Mouse (Mus musculus) limb, embryonic 10.5 days (tissue): ENCODE measurements around the gene Celf1. TPM values are rescaled to one million over a fixed set of nuclear protein-coding genes. Genes with fewer than 3 reads are reported as not detected.

Experiments
- DNase-seq: peaks from one replicate; pipeline ENCODE4 v3.0.0-alpha.2; 2017; ENCODE audit warnings: low spot score
- H3K27ac ChIP-seq: fragments of 300-500 bp; sonication (generic); 2 replicates; pipeline ENCODE4 v1.5.1; 2016; ENCODE audit warnings: mild to moderate bottlenecking
- H3K27me3 ChIP-seq: fragments of 300-500 bp; sonication (generic); 2 replicates; pipeline ENCODE4 v1.6.1; 2016; ENCODE audit warnings: low read depth, mild to moderate bottlenecking; ENCODE audit not compliant: poor library complexity, severe bottlenecking
- H3K36me3 ChIP-seq: fragments of 300-500 bp; sonication (generic); 2 replicates; pipeline ENCODE4 v1.6.1; 2016; ENCODE audit warnings: mild to moderate bottlenecking, moderate library complexity
- H3K4me1 ChIP-seq: fragments of 300-500 bp; sonication (generic); 2 replicates; pipeline ENCODE4 v1.6.1; 2016
- H3K4me3 ChIP-seq: fragments of 300-500 bp; sonication (generic); 2 replicates; pipeline ENCODE4 v1.5.1; 2016; ENCODE audit warnings: mild to moderate bottlenecking, moderate library complexity
- H3K9me3 ChIP-seq: fragments of 300-500 bp; sonication (generic); replicated peaks from 2 replicates; pipeline ENCODE4 v1.6.1; 2016; ENCODE audit warnings: mild to moderate bottlenecking
- WGBS: fragments of 180-500 bp; shearing (Covaris S2); methylation state at CpG from one replicate; pipeline ENCODE4 v1.1.7; 2016; 5-methylcytosine and 5-hydroxymethylcytosine counted together
- polyA plus RNA-seq: library from polyadenylated mRNA; unstranded; fragments of >200 nt; fragmentation: Nextera tagmentation; extraction: Ambion mirVana; gene quantifications from 2 replicates; pipeline ENCODE4 v1.2.1, GENCODE M21; 2016

Celf1 gene
- polyA plus RNA-seq, 1 experiment from 2014 or later: 150 TPM

DNA sequence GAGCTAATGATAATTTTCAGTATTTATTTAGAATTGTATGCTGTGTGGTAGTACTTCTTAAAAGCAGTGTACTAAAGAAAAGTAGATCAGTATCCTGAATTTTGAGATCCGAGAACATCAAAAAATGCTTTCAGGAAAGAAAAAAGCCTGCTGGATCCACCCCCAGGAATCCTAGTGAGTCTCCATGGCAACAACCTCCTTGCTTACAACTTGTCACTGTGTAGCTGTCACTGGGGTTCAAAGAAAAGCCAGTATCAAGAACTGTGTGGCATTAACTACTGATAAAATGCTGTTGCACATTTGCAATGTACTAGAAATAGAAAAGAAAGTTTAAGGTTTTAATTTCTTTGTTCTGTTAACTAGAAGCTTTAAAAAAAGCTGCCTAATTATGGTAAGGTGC, 15.9 kb downstream of the Celf1 start:
- Histone ChIP-seq H3K27me3 (no peaks in the 10 kb centered on the region), H3K4me3 (no peak overlapping the region), H3K27ac (no peak overlapping the region), H3K9me3 (no peaks in the 10 kb centered on the region), H3K4me1 (no peaks in the 10 kb centered on the region), H3K36me3 (peaks cover 29% of the 10 kb centered on the region)
- 77% methylated on average over 1 of the region's 1 CpGs for WGBS
- DNase-seq: no peak

DNA sequence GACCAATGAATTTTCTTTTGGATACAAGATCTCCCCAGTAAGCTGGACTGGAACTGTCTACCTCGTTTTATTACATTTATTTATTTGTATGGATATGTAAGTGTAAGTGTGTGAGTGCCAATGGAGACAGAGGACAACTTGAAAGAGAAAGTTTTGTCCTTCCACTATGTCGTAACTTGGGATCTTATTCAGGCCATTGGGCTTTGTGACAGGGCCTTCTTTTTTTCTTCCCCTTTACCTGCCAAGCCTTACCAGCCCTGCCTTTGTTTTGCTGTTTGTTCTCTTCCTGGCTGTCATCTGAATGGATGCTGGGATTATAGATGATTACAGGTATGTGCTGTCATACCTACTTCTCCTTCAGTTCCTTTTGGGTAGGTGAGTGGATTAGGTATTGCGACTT, 18.7 kb downstream of the Celf1 start:
- Histone ChIP-seq H3K27me3 (no peaks in the 10 kb centered on the region), H3K36me3 (peaks cover 28% of the 10 kb centered on the region), H3K4me1 (no peaks in the 10 kb centered on the region), H3K27ac (no peak overlapping the region), H3K4me3 (no peak overlapping the region), H3K9me3 (no peaks in the 10 kb centered on the region)
- DNase-seq: no peak
- 86% methylated on average over 3 of the region's 3 CpGs for WGBS

DNA sequence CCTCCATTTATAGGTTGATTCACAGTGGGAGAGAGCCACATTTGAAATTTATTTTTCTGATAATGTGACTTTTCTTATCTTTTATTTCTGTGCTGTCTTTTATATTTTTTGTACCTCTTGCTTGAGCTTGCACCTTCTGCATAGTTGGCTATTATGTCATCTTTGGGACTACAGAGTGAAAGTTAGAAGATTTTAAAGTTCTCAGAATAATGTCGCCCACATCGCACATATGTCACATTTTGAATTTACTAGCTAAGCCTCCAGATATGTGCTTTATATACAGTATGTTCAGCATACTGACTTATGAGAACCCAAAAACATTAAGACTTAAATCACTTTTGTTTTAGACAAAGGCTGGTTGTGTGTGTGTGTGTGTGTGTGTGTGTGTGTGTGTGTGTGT, 19.8 kb downstream of the Celf1 start:
- Histone ChIP-seq H3K9me3 (no peaks in the 10 kb centered on the region), H3K27ac (no peak overlapping the region), H3K4me3 (no peak overlapping the region), H3K4me1 (no peaks in the 10 kb centered on the region), H3K36me3 (peaks cover 24% of the 10 kb centered on the region), H3K27me3 (no peaks in the 10 kb centered on the region)
- 95% methylated on average over 2 of the region's 2 CpGs for WGBS
- no peak for DNase-seq

DNA sequence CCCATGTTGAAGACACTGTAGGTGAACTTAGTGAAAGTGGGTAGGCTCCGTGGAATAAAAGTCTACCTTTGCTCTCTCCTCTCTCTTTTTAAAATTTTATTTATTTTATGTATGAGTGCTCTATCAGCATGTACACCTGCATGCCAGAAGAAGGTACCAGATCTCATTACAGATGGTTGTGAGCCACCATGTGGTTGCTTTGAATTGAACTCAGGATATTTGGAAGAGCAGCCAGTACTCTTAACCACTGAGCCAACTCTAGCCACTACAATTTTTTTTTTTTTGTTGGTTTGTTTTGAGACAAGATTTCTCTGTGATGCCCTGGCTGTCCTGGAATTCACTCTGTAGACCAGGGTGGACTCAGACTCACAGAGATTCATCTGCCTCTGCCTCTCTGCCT, 23.1 kb downstream of the Celf1 start:
- Histone ChIP-seq H3K9me3 (no peaks in the 10 kb centered on the region), H3K4me3 (no peak overlapping the region), H3K27me3 (no peaks in the 10 kb centered on the region), H3K36me3 (peaks cover 14% of the 10 kb centered on the region; the same call in 1 of the 2 replicates), H3K4me1 (no peaks in the 10 kb centered on the region), H3K27ac (no peak overlapping the region)
- DNase-seq: no peak
- 96% methylated on average over 1 of the region's 1 CpGs for WGBS

DNA sequence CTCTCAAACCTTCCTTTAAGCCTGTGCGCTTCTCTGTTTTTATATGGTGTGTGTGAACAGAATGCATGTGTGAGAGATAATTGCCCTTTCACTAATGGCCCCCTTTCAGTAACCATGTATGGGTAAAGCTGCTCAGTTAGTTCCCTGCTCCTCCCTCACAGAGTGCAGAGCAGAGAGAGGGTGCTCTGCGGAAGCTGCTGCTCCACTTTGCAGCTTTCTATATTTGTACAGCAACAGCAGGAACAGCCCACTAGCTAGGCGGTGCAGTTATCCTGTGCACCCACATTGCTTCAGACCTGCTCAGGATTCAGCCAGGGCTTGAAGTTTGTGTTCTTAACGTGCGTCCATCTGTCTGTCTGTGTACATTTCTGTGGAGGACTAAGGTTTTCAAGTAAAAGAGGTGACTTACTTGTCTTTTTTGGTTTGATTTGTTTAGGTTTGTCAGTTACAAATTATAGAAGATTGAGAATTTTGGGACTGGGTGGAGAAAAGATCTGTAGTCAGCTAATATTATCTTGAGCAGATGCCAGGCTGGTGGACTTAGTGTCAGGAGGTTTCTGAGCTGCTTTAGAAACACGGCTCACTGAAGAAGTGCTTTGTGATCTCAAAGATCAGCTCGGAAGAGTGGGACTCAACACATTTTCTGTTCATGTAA, 24.8 kb downstream of the Celf1 start:
- no peaks in the 10 kb centered on the region for H3K9me3 ChIP-seq
- DNase-seq: no peak
- H3K4me1 ChIP-seq: no peaks in the 10 kb centered on the region
- no peaks in the 10 kb centered on the region for H3K27me3 ChIP-seq
- 94% methylated on average over 7 of the region's 7 CpGs for WGBS
- no peak overlapping the region for H3K27ac ChIP-seq
- H3K36me3 ChIP-seq: peaks cover 9% of the 10 kb centered on the region
- H3K4me3 ChIP-seq: no peak overlapping the region

DNA sequence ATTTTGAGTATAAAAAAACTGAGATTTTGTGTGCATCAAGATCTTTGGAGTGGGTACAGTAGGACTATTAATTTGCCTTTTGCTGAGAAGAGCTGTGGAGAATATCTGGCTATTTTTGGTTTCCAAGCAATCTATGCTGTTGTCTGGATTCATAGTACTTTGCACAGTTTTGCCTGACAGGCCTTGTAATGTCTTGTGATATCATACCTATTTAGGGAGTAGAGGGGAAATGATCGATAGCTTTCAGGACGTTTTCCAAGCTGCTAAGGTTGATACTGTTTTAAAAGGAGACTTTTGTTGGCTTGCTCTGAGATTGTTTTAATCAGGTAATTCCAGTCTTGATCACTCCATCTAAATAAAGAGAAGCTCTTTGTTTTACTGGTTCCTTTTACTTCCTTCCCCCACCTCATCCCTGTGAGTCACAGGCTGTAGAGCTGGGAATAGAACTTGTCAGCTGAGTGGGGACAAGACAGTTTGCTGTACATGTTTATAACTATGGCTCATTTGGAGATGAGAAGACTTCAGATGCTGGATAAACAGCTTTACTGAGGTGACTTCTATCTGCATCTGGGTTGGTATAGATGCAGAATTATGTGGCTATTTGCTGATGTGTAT, 25.4 kb downstream of the Celf1 start:
- no peaks in the 10 kb centered on the region for H3K4me1 ChIP-seq
- no peak for DNase-seq
- no peaks in the 10 kb centered on the region for H3K9me3 ChIP-seq
- no peaks in the 10 kb centered on the region for H3K27me3 ChIP-seq
- WGBS: 84% methylated on average over 2 of the region's 2 CpGs
- H3K4me3 ChIP-seq: no peak overlapping the region
- H3K27ac ChIP-seq: no peak overlapping the region
- peaks cover 8% of the 10 kb centered on the region for H3K36me3 ChIP-seq

DNA sequence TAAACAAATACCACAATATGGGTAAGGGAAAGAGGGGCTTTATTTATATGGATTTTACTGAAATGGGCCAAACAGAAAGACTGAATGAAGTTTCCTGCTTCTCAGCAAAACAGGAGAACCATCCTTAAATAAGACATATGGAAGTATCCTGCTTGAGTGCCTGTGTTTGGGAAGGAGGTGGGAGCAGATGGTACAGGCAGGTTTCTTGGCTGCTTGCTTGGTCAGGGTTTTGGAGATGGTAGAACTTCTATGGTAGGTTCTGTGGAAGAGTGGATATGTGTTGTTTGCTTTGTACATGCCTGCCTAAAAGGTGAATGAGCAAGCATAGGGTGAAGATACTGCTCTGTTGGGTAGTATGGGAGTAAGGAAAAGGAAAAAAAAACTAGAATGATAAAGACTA, 30.4 kb downstream of the Celf1 start:
- Histone ChIP-seq H3K9me3 (no peaks in the 10 kb centered on the region), H3K36me3 (peaks cover 32% of the 10 kb centered on the region), H3K4me1 (no peaks in the 10 kb centered on the region), H3K27me3 (no peaks in the 10 kb centered on the region), H3K27ac (no peak overlapping the region), H3K4me3 (no peak overlapping the region)
- no peak for DNase-seq

DNA sequence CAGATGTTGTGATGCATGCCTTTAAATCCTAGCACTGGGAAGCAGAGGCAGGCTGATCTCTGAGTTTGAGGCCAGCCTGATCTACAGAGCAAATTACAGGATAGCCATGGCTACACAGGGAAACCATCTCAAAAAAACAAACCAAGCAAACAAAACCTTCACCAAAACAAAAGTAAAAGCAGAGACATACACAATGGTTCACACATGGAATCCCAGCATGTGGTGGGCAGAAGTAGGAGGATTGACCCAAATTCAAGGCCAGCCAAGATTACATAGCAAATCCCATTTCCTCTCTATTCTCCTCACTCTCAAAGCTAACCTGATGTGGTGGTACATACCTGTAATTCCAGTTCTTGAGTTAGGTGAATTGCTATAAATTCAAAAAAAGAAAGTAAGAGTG, 33.9 kb downstream of the Celf1 start:
- Histone ChIP-seq H3K4me1 (no peaks in the 10 kb centered on the region), H3K4me3 (no peak overlapping the region), H3K27me3 (no peaks in the 10 kb centered on the region), H3K27ac (no peak overlapping the region), H3K36me3 (peaks cover 32% of the 10 kb centered on the region), H3K9me3 (no peaks in the 10 kb centered on the region)
- DNase-seq: no peak

DNA sequence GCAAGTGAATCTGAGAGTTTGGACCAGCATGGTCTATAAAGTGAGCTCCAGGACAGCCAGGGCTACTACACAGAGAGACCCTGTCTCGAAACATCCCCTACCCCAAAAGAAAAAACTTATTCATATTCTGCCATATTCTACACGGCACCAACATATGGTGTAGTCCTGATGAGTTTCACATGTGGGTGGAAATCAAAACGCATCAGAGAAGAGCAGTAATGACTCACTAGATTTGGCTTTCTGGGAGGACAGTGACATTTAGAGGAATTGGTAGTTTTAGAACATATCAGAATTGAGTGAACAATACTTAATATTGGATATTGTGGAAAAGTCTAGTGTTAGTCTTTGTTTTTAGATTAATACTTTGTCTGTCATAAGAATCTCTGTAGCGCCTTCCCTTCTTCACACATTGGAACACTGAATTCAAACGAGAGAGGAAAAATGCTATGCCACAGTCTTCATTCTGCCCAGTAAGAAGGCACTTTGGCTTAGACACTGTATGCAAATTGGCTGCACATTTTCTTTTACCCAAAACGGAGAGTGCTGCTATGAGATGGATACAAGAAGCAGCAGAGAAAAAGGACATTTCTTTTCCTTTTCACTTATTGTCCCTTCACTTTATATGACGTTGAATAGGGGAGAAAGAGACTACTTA, 35.1 kb downstream of the Celf1 start:
- Histone ChIP-seq H3K27ac (no peak overlapping the region), H3K4me1 (no peaks in the 10 kb centered on the region), H3K9me3 (no peaks in the 10 kb centered on the region), H3K36me3 (peaks cover 30% of the 10 kb centered on the region), H3K27me3 (no peaks in the 10 kb centered on the region), H3K4me3 (no peak overlapping the region)
- WGBS: 90% methylated on average over 7 of the region's 7 CpGs
- DNase-seq: no peak

DNA sequence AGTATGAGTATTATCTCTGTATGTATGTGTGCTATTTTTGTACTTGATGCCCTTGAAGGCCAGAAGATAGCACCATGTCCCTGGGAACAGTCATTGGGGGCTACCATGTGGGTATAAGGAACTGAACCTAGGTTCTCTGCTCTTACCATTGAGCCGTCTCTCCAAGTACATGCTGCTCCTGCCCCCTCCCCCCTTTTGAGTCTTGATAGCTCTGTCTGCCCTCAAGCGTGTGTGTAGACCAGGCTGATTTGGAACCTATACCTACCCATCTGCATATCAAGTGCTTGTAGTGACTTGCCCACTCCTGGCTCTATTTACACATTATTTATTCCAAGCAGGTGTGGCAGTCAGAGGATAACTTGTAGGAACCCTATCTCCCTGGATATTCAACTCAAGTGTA, 36.4 kb downstream of the Celf1 start:
- WGBS: 85% methylated on average over 2 of the region's 2 CpGs
- H3K36me3 ChIP-seq: peaks cover 29% of the 10 kb centered on the region
- no peaks in the 10 kb centered on the region for H3K4me1 ChIP-seq
- no peaks in the 10 kb centered on the region for H3K27me3 ChIP-seq
- no peak overlapping the region for H3K27ac ChIP-seq
- H3K4me3 ChIP-seq: no peak overlapping the region
- no peak for DNase-seq
- H3K9me3 ChIP-seq: no peaks in the 10 kb centered on the region

DNA sequence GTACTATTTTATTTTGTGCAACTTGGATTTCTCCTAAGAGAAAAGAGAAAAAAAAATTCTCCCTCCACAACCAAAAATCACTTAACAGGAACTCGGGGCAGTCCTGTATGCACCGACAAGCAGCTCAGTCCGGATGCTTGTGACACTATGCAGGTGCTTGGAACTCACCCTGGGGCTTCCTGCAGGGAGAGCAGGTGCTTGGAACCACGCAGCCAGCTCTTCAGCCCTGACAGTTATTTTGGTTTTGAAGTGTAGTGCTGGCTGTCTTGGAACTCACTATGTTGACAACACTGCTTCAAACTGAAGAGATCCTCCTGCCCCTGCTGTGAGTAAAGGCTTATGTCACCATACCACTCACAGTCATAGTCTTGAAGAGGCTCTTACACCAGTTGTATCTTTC, 37.1 kb downstream of the Celf1 start:
- H3K27me3 ChIP-seq: no peaks in the 10 kb centered on the region
- H3K4me1 ChIP-seq: no peaks in the 10 kb centered on the region
- WGBS: 87% methylated on average over 4 of the region's 4 CpGs
- H3K36me3 ChIP-seq: peaks cover 22% of the 10 kb centered on the region
- no peak overlapping the region for H3K27ac ChIP-seq
- no peak overlapping the region for H3K4me3 ChIP-seq
- no peaks in the 10 kb centered on the region for H3K9me3 ChIP-seq
- DNase-seq: no peak

DNA sequence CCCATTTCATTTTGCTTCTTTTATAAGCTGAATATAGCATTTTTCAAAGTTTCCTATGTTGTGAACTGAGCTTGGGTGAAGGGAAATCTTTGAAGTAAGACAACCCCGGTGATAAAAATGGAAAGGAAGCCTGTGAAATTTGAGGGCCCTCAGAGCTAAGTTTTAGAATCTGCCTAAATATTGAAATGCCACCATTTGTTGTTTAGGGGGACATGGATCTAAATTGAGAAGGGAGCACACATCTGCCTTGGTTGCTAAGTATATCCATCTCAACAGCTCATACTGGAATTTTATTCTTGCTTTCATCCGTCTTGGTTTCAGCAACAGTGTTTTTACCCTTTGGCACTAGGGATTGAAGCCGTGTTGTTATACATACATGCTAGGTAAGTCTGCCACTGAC, 45.9 kb downstream of the Celf1 start:
- H3K4me3 ChIP-seq: no peak overlapping the region
- H3K27ac ChIP-seq: no peak overlapping the region
- H3K27me3 ChIP-seq: no peaks in the 10 kb centered on the region
- peaks cover 6% of the 10 kb centered on the region; the same call in 1 of the 2 replicates for H3K36me3 ChIP-seq
- 93% methylated on average over 3 of the region's 3 CpGs for WGBS
- no peaks in the 10 kb centered on the region for H3K9me3 ChIP-seq
- 0 out of 2 replicates have a peak, but pooled peaks cover 2% of the 10 kb centered on the region for H3K4me1 ChIP-seq
- DNase-seq: no peak

DNA sequence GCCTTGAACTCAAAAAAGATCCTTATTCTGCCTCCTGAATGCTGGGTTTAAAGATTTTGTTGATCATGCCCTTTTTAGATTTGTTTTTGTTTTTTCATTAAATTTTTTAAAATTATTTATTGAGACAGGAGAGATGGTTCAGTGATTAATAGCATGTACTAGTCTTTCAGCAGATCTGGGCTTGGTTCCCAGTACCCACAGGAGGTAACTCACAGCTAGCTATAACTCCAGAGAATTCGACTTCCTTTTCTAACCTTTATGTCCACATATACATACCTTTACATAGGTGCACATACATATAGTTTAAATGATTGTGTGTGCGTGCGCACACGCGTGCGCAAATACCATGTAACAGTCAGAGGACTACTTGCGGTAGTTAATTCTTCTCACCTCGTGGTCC, 68.4 kb downstream of the Celf1 start:
- H3K9me3 ChIP-seq: no peaks in the 10 kb centered on the region
- WGBS: 96% methylated on average over 8 of the region's 8 CpGs
- H3K4me3 ChIP-seq: no peak overlapping the region
- no peaks in the 10 kb centered on the region for H3K27me3 ChIP-seq
- no peak for DNase-seq
- no peak overlapping the region for H3K27ac ChIP-seq
- H3K4me1 ChIP-seq: no peaks in the 10 kb centered on the region
- H3K36me3 ChIP-seq: peaks cover 97% of the 10 kb centered on the region
